Mouse (Mus musculus): ENCODE results near the gene Fam185a. TPM values are rescaled to one million over a fixed set of nuclear protein-coding genes. Genes with fewer than 3 reads are reported as not detected.

The Fam185a gene
- polyA plus RNA-seq, 1 experiment from 2014 or later: 10.2 TPM

DNA sequence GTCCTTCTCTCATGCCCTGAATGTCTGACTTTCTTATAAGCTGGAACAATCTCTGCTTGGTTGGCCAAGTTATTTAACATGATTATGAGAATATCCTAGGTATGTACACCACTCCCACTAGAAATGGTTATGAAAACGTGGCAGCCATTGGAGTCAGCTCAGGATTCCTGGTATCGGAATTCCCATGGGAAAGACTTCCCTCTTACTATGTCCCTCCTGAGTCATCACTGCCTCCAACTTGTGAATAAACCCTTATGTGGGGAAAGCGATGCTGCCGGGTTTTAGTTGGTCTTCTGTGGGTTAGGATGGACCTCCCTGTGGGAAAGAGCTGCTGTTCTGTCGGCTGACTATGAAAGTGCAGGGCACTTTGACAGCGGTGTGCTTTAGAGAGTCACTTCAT, 56.8 kb downstream of the Fam185a start:
- H3K27me3 ChIP-seq: no peaks in the 10 kb centered on the region
- no peak for TF ChIP-seq CTCF (IDR thresholded peaks at IDR 0.05)
- in situ Hi-C loops (cut with MboI; ENCODE audit: low pct_unique_long_range_greater_than_20kb): loop anchor here (25.0 kb wide), 1 partner anchor 1956 kb away; the partner anchor contains the start of gene Kmt2e
- DNase-seq (ENCODE audit: low read depth, low spot score): no peak
- CTCF ChIA-PET: interaction anchor here (1.2 kb wide), 1 partner anchor 89 kb away, joined by 3 read pairs; no protein-coding TSS in a partner anchor
- no peak for ATAC-seq
- POLR2A ChIA-PET: no interaction called here

DNA sequence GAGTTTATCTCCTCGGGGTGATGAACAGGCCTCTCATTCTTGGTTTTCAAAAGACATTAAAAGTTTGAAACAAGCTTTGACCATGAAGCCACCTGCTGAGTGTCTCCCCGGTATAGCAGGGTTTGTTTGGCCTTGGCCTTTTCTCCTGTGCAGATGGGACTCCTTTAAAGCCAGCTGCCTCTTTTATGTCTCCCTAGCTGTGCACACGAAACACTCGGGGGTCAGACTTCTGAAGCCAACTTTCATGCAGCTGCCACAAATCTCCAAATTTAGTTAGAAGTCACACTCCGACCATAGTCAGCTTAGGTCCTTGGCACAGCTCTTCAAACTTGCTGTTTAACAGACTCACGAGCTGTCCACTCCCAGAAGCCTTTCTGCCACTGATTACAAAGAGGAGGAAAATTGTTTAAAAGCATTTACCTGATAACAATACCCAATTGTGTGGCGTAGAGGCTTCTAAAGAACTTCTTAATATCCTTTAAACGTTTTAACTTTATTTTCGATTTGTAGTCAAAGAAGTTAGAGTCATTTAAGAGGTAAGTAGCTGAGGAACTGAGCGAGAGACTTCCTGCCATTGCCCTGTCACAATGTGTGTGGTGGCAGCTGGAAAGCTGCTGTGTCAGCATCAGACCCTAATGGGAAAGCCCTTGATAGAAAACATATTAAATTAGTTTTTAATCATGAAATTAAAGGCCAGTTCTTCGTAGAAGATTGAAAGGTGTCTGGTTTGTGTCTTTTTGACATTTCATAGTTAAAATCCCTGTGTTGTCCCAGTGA, 57.9 kb downstream of the Fam185a start:
- DNase-seq (ENCODE audit: low read depth, low spot score) (no peak), ATAC-seq (no peak)
- no peaks in the 10 kb centered on the region for H3K27me3 ChIP-seq
- TF ChIP-seq CTCF (IDR thresholded peaks at IDR 0.05): no peak
- in situ Hi-C loops (cut with MboI; ENCODE audit: low pct_unique_long_range_greater_than_20kb): loop anchor here (25.0 kb wide), 1 partner anchor 1955 kb away; the partner anchor contains the start of gene Kmt2e
- ChIA-PET CTCF (interaction anchor here (0.6 to 1.3 kb wide), 5 partner anchors 9 to 30 kb away, joined by 3 to 12 read pairs (median 3); no protein-coding TSS in a partner anchor), POLR2A (no interaction called here)

- no peaks in the 10 kb centered on the region for H3K27me3 ChIP-seq
- DNase-seq (ENCODE audit: low read depth, low spot score): no peak
- in situ Hi-C loops (cut with MboI; ENCODE audit: low pct_unique_long_range_greater_than_20kb): loop anchor here (25.0 kb wide), 1 partner anchor 1954 kb away; the partner anchor contains the start of gene Kmt2e
- ATAC-seq: no peak
- CTCF ChIA-PET: interaction anchor here (0.6 to 1.3 kb wide), 4 partner anchors 9 to 29 kb away, joined by 3 to 12 read pairs (median 4); no protein-coding TSS in a partner anchor
- TF ChIP-seq CTCF (IDR thresholded peaks at IDR 0.05): no peak
- POLR2A ChIA-PET: no interaction called here
These were observed 58.5 kb downstream of the Fam185a start for GRCm38 (mm10) chr5:21483275-21483674.

- CTCF ChIA-PET: interaction anchor here (0.7 to 1.2 kb wide), 3 partner anchors 8 to 18 kb away, joined by 3 read pairs; no protein-coding TSS in a partner anchor
- in situ Hi-C loops (cut with MboI; ENCODE audit: low pct_unique_long_range_greater_than_20kb): loop anchor here (25.0 kb wide), 1 partner anchor 1952 kb away; the partner anchor contains the start of gene Kmt2e
- ATAC-seq (no peak), DNase-seq (ENCODE audit: low read depth, low spot score) (no peak)
- POLR2A ChIA-PET: no interaction called here
- TF ChIP-seq CTCF (IDR thresholded peaks at IDR 0.05): no peak
- no peaks in the 10 kb centered on the region for H3K27me3 ChIP-seq
These were observed 60.6 kb downstream of the Fam185a start for GRCm38 (mm10) chr5:21485197-21485829.

DNA sequence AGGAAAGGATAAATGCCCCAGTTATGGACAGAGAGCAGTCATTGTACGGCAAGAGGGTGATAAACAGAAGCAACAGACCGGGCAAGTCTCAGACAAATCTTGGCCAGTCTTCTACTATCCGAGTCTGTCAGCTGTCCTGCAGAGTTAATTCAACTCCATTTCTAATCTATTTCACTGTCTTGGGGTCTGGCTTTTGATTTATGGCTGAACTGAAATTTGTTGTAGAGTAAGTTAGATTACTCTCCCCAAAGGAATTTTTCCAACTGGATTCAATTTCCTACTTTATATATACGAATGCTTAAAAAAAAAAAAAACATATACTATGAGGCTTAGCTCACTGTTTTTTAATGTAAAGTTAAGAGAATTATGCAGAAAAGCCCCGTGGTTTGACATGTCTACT, 62.0 kb downstream of the Fam185a start:
- POLR2A ChIA-PET: no interaction called here
- CTCF ChIA-PET: interaction anchor here (1.4 to 1.9 kb wide), 2 partner anchors 11 to 14 kb away, joined by 4 to 5 read pairs; no protein-coding TSS in a partner anchor
- H3K27me3 ChIP-seq: no peaks in the 10 kb centered on the region
- ATAC-seq (no peak), DNase-seq (ENCODE audit: low read depth, low spot score) (no peak)
- in situ Hi-C loops (cut with MboI; ENCODE audit: low pct_unique_long_range_greater_than_20kb): loop anchor here (25.0 kb wide), 1 partner anchor 1951 kb away; the partner anchor contains the start of gene Kmt2e
- no peak for TF ChIP-seq CTCF (IDR thresholded peaks at IDR 0.05)

DNA sequence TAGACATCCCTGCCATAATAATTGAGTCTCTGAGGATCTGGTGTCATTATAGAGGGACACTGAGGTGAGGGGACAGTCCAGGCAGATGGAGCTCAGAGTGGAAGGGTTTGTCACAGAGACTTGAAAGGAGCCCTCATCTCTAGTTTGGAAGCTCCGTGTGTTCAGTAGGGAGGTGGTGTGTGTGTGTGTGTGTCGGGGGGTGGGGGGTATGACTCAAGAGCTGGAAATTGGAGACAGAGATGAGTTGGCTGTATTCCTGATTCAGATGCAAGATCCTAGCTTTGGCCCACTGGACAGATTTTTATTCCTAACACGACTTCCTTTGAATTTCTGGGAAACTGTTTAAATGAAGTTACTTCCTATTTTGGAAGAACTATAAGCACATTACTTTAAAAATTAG, 62.5 kb downstream of the Fam185a start:
- H3K27me3 ChIP-seq: no peaks in the 10 kb centered on the region
- TF ChIP-seq CTCF (IDR thresholded peaks at IDR 0.05): no peak
- ATAC-seq (no peak), DNase-seq (ENCODE audit: low read depth, low spot score) (no peak)
- in situ Hi-C loops (cut with MboI; ENCODE audit: low pct_unique_long_range_greater_than_20kb): loop anchor here (25.0 kb wide), 1 partner anchor 1950 kb away; the partner anchor contains the start of gene Kmt2e
- ChIA-PET CTCF (interaction anchor here (1.0 to 2.2 kb wide), 5 partner anchors 8 to 99 kb away, joined by 3 to 8 read pairs (median 4); no protein-coding TSS in a partner anchor), POLR2A (no interaction called here)

DNA sequence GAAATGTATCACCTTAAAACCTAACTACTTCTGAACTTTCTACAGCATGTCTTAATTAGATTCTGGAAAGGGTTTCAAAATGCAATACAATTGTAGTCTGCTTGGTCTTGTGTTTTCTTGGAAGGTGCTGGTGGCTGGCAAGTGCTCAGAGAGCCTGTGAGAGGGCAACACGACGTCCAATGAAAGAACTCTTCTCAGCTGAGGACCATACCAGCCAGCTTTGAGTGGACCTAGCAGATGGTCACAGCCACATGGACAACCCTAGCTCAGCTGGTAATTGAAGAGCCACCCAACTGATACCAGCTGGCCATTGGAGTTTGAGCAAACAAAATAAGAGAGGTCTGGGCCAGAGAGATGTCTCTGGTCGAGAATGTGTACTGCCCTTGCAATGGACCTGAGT, 63.0 kb downstream of the Fam185a start:
- CTCF ChIA-PET: interaction anchor here (1.0 to 2.2 kb wide), 5 partner anchors 9 to 98 kb away, joined by 3 to 8 read pairs (median 4); no protein-coding TSS in a partner anchor
- no peaks in the 10 kb centered on the region for H3K27me3 ChIP-seq
- DNase-seq (ENCODE audit: low read depth, low spot score): no peak
- ATAC-seq: no peak
- no peak for TF ChIP-seq CTCF (IDR thresholded peaks at IDR 0.05)
- POLR2A ChIA-PET: no interaction called here
- in situ Hi-C loops (cut with MboI; ENCODE audit: low pct_unique_long_range_greater_than_20kb): loop anchor here (25.0 kb wide), 1 partner anchor 1950 kb away; the partner anchor contains the start of gene Kmt2e

GRCm38 (mm10) chr5:21488506-21488905, 63.7 kb downstream of the Fam185a start:
- ATAC-seq (no peak), DNase-seq (ENCODE audit: low read depth, low spot score) (no peak)
- in situ Hi-C loops (cut with MboI; ENCODE audit: low pct_unique_long_range_greater_than_20kb): loop anchor here (25.0 kb wide), 1 partner anchor 1949 kb away; the partner anchor contains the start of gene Kmt2e
- ChIA-PET CTCF (interaction anchor here (2.2 kb wide), 1 partner anchor 9 kb away, joined by 8 read pairs; no protein-coding TSS in a partner anchor), POLR2A (interaction anchor here (0.7 kb wide), 1 partner anchor 90 kb away, joined by 3 read pairs; no protein-coding TSS in a partner anchor)
- H3K27me3 ChIP-seq: no peaks in the 10 kb centered on the region
- TF ChIP-seq CTCF (IDR thresholded peaks at IDR 0.05): no peak

- ChIA-PET POLR2A (no interaction called here), CTCF (interaction anchor here (2.2 kb wide), 1 partner anchor 10 kb away, joined by 8 read pairs; no protein-coding TSS in a partner anchor)
- in situ Hi-C loops (cut with MboI; ENCODE audit: low pct_unique_long_range_greater_than_20kb): loop anchor here (25.0 kb wide), 1 partner anchor 1948 kb away; the partner anchor contains the start of gene Kmt2e
- ATAC-seq (no peak), DNase-seq (ENCODE audit: low read depth, low spot score) (no peak)
- H3K27me3 ChIP-seq: no peaks in the 10 kb centered on the region
- TF ChIP-seq CTCF (IDR thresholded peaks at IDR 0.05): no peak
These were observed 64.4 kb downstream of the Fam185a start for GRCm38 (mm10) chr5:21489135-21489534.

- no peak for TF ChIP-seq CTCF (IDR thresholded peaks at IDR 0.05)
- no peak for ATAC-seq
- in situ Hi-C loops (cut with MboI; ENCODE audit: low pct_unique_long_range_greater_than_20kb): loop anchor here (25.0 kb wide), 1 partner anchor 1946 kb away; the partner anchor contains the start of gene Kmt2e
- ChIA-PET POLR2A (no interaction called here), CTCF (interaction anchor here (0.8 to 3.0 kb wide), 4 partner anchors 9 to 57 kb away, joined by 3 to 12 read pairs (median 3); no protein-coding TSS in a partner anchor)
- no peaks in the 10 kb centered on the region for H3K27me3 ChIP-seq
- DNase-seq (ENCODE audit: low read depth, low spot score): no peak
These were observed 66.7 kb downstream of the Fam185a start for GRCm38 (mm10) chr5:21491469-21491868.

Data from Patski (cell line).